Mouse (Mus musculus) liver, postnatal 0 days (tissue): ENCODE measurements around the gene Zp3r. TPM values are rescaled to one million over a fixed set of nuclear protein-coding genes. Genes with fewer than 3 reads are reported as not detected.

Experiments
- ATAC-seq: fragments of 200-750 bp; cut with Nextera tagmentation; 2 replicates; pipeline ENCODE4 v1.8.0; 2017; ENCODE audit warnings: mild to moderate bottlenecking, moderate library complexity
- DNase-seq: peaks from one replicate; pipeline ENCODE4 v3.0.0-alpha.2; 2016
- H3K27ac ChIP-seq: fragments of 300-500 bp; sonication (generic); 2 replicates; pipeline ENCODE4 v1.5.1; 2014; ENCODE audit warnings: antibody characterized with exemption, moderate library complexity, mild to moderate bottlenecking, low read depth
- H3K27me3 ChIP-seq: fragments of 300-500 bp; sonication (generic); 2 replicates; pipeline ENCODE4 v1.6.1; 2014; ENCODE audit warnings: low read length, control low read depth, mixed read lengths; ENCODE audit not compliant: insufficient read depth
- H3K36me3 ChIP-seq: fragments of 300-500 bp; sonication (generic); replicated peaks from 2 replicates; pipeline ENCODE4 v1.6.1; 2014; ENCODE audit warnings: mild to moderate bottlenecking, control low read depth, low read length, moderate library complexity, mixed read lengths; ENCODE audit not compliant: insufficient read depth
- H3K4me1 ChIP-seq: fragments of 300-500 bp; sonication (generic); 2 replicates; pipeline ENCODE4 v1.6.1; 2014; ENCODE audit warnings: antibody characterized with exemption, mild to moderate bottlenecking, control low read depth; ENCODE audit not compliant: insufficient read depth
- H3K4me2 ChIP-seq: fragments of 300-500 bp; sonication (generic); 2 replicates; pipeline ENCODE4 v1.6.1; 2014; ENCODE audit warnings: low read depth, mild to moderate bottlenecking, low read length, moderate library complexity, mixed read lengths
- H3K4me3 ChIP-seq: fragments of 300-500 bp; sonication (generic); 2 replicates; pipeline ENCODE4 v1.5.1; 2014; ENCODE audit warnings: low read depth, low read length
- H3K9ac ChIP-seq: fragments of 300-500 bp; sonication (generic); replicated peaks from 2 replicates; pipeline ENCODE4 v1.6.1; 2014; ENCODE audit warnings: mild to moderate bottlenecking, moderate library complexity
- H3K9me3 ChIP-seq: fragments of 300-500 bp; sonication (generic); 2 replicates; pipeline ENCODE4 v1.6.1; 2016; ENCODE audit warnings: mild to moderate bottlenecking, control low read depth, low read length, mixed read lengths
- CTCF ChIP-seq: sonication (generic); IDR thresholded peaks from 2 replicates; pipeline ENCODE4 v1.5.1; 2016; ENCODE audit warnings: antibody characterized with exemption, low read depth
- EP300 ChIP-seq: IDR thresholded peaks from 2 replicates; pipeline ENCODE4 v1.6.1; 2016; ENCODE audit warnings: antibody characterized with exemption, low read depth, mild to moderate bottlenecking
- WGBS: fragments of 180-500 bp; shearing (Covaris S2); extraction: QIAGEN DNeasy Blood & Tissue Kit; methylation state at CpG from one replicate; pipeline ENCODE4 v1.1.7; 2014; ENCODE audit not compliant: insufficient replicate concordance; 5-methylcytosine and 5-hydroxymethylcytosine counted together
- polyA plus RNA-seq: library from polyadenylated mRNA; unstranded; fragments of >200 nt; fragmentation: Nextera tagmentation; extraction: Ambion mirVana; gene quantifications from 2 replicates; pipeline ENCODE4 v1.2.1, GENCODE M21; 2015

Gene Zp3r
- polyA plus RNA-seq, 1 experiment from 2014 or later = not detected

GRCm38 (mm10) chr1:130633761-130634410 lies 4.5 kb upstream of the Zp3r start:
- Histone ChIP-seq H3K4me1 (no peaks in the 10 kb centered on the region), H3K27me3 (no peaks in the 10 kb centered on the region), H3K9ac (no peak overlapping the region), H3K9me3 (no peaks in the 10 kb centered on the region), H3K36me3 (no peaks in the 10 kb centered on the region), H3K27ac (no peak overlapping the region), H3K4me3 (no peak overlapping the region), H3K4me2 (no peak overlapping the region)
- peak; percentile 49; the same call in 1 of the 2 replicates for ATAC-seq
- TF ChIP-seq CTCF = peak; percentile 87
- TF ChIP-seq EP300 = no peak
- 12% methylated on average over 16 of the region's 16 CpGs for WGBS
- DNase-seq = peak; percentile 84

GRCm38 (mm10) chr1:130633316-130633715 lies 3.9 kb upstream of the Zp3r start:
- H3K9me3 ChIP-seq = no peaks in the 10 kb centered on the region
- H3K27ac ChIP-seq = no peak overlapping the region
- 75% methylated on average over 8 of the region's 8 CpGs for WGBS
- TF ChIP-seq CTCF (no peak), EP300 (no peak)
- no peaks in the 10 kb centered on the region for H3K4me1 ChIP-seq
- no peaks in the 10 kb centered on the region for H3K27me3 ChIP-seq
- H3K4me3 ChIP-seq = no peak overlapping the region
- H3K9ac ChIP-seq = no peak overlapping the region
- H3K4me2 ChIP-seq = no peak overlapping the region
- ATAC-seq (no peak), DNase-seq (no peak)
- H3K36me3 ChIP-seq = no peaks in the 10 kb centered on the region

DNA sequence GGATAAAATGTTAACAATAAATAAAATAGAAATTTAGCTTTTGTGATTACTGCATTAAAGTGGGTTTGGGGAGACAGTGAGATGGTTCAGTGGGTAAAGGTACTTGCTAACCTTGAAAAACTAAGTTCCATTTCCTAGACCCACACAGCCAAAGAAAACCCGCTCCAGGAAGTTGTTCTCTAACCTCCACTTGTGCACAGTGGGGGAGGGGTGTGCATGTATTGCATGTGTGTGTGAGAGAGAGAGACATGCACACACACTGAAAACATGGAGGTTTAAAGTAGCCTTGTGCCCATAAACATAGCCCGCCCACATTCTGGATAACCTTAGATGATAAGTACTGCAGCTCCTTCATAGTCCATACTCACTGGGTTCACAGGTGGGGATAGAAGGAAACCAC lies 33.1 kb downstream of the Zp3r start:
- H3K27me3 ChIP-seq = no peaks in the 10 kb centered on the region
- H3K36me3 ChIP-seq = no peaks in the 10 kb centered on the region
- no peak overlapping the region for H3K4me2 ChIP-seq
- TF ChIP-seq EP300 = no peak
- no peak for TF ChIP-seq CTCF
- no peak overlapping the region for H3K27ac ChIP-seq
- WGBS = 79% methylated on average over 2 of the region's 2 CpGs
- DNase-seq = no peak
- ATAC-seq = no peak
- H3K9me3 ChIP-seq = no peaks in the 10 kb centered on the region
- H3K9ac ChIP-seq = no peak overlapping the region
- no peak overlapping the region for H3K4me3 ChIP-seq
- no peaks in the 10 kb centered on the region for H3K4me1 ChIP-seq

DNA sequence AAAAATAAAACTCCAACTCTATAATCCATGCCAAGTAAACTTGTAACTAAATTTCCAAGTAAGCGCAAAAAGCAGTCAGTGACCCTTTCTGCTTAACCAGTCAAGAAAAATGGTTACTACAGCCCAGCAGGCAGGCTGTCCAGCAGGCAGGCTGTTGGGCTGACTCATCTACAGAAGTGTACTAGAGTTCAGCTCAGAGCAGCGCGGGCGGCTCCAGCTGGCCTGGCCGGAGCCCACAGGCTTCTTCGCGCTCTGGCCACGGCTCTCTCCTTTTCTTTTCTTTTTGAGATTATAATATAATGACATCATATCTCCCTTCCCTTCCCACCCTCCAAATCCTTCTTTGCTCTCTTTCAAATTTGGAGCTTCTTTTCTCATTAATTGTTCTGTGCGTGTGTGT lies 40.8 kb downstream of the Zp3r start:
- no peak for DNase-seq
- Histone ChIP-seq H3K27me3 (no peaks in the 10 kb centered on the region), H3K9ac (no peak overlapping the region), H3K36me3 (no peaks in the 10 kb centered on the region), H3K4me1 (no peaks in the 10 kb centered on the region), H3K4me3 (no peak overlapping the region), H3K27ac (no peak overlapping the region), H3K4me2 (no peak overlapping the region), H3K9me3 (no peaks in the 10 kb centered on the region)
- 80% methylated on average over 9 of the region's 9 CpGs for WGBS
- TF ChIP-seq CTCF = no peak
- TF ChIP-seq EP300 = no peak
- ATAC-seq = no peak

DNA sequence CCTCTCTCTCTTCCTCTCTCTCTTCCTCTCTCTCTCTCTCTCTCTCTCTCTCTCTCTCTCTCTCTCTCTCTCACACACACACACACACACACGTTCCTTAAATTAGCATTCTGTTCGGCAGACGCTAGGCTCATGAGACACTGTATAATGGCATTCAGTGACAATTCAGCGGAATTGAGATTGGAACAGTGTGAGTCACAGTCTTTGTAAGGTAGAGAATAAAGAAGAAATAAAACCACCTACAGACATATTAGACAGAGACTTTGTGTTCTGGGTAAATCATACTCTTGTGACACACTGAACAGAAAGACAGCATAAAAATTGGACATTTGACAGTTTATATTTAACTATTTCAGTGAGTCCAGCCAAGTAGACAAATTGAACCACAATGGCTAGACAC lies 53.0 kb downstream of the Zp3r start:
- DNase-seq (no peak), ATAC-seq (no peak)
- Histone ChIP-seq H3K36me3 (no peaks in the 10 kb centered on the region), H3K27ac (no peak overlapping the region), H3K4me2 (no peak overlapping the region), H3K4me3 (no peak overlapping the region), H3K9ac (no peak overlapping the region), H3K27me3 (no peaks in the 10 kb centered on the region), H3K9me3 (no peaks in the 10 kb centered on the region), H3K4me1 (no peaks in the 10 kb centered on the region)
- WGBS = 75% methylated on average over 4 of the region's 4 CpGs
- no peak for TF ChIP-seq EP300
- no peak for TF ChIP-seq CTCF

DNA sequence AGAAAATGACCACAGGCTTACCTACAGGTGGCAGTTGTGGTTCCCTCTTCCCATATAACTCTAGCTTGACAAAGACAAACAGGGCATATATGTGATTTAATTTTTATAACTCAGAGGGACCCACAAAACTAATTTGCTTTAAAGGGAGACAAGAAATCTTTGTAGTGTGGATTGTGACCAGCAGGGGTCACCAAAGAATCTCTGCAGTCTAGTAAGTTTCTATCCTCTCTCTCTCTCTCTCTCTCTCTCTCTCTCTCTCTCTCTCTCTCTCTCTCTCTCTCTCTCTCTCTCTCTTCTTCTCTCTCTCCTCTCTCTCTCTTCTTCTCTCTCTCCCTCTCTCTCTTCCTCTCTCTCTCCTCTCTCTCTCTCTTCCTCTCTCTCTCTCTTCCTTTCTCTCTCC lies 53.5 kb downstream of the Zp3r start:
- H3K4me1 ChIP-seq = no peaks in the 10 kb centered on the region
- H3K36me3 ChIP-seq = no peaks in the 10 kb centered on the region
- no peaks in the 10 kb centered on the region for H3K27me3 ChIP-seq
- no peak overlapping the region for H3K4me3 ChIP-seq
- TF ChIP-seq CTCF (peak; percentile 55), EP300 (no peak)
- DNase-seq (peak; percentile 32), ATAC-seq (no peak)
- H3K4me2 ChIP-seq = no peak overlapping the region
- no peak overlapping the region for H3K27ac ChIP-seq
- H3K9me3 ChIP-seq = no peaks in the 10 kb centered on the region
- H3K9ac ChIP-seq = no peak overlapping the region
